Mouse (Mus musculus): Measurements from ENCODE around the gene Itm2c.

Gene Itm2c

GRCm38 (mm10) chr1:85900521-85901333, 6.6 kb downstream of the Itm2c start:
- no peak for DNase-seq

GRCm38 (mm10) chr1:85901516-85902107, 7.5 kb downstream of the Itm2c start:
- DNase-seq = no peak

GRCm38 (mm10) chr1:85902108-85902561, 8.1 kb downstream of the Itm2c start:
- DNase-seq = no peak

GRCm38 (mm10) chr1:85906892-85907291, 12.8 kb downstream of the Itm2c start:
- DNase-seq = no peak

- no peak for DNase-seq
Measured at GRCm38 (mm10) chr1:85908754-85909590, 14.9 kb downstream of the Itm2c start.

- DNase-seq = no peak
Measured at GRCm38 (mm10) chr1:85913078-85913755, 19.1 kb downstream of the Itm2c start.

- DNase-seq = no peak
Measured at GRCm38 (mm10) chr1:85915890-85916289, 21.8 kb downstream of the Itm2c start.

- no peak for DNase-seq
Measured at GRCm38 (mm10) chr1:85916830-85917450, 22.9 kb downstream of the Itm2c start.

- DNase-seq = no peak
Measured at GRCm38 (mm10) chr1:85919621-85920020, 25.5 kb downstream of the Itm2c start.

GRCm38 (mm10) chr1:85921725-85922124, 27.6 kb downstream of the Itm2c start:
- no peak for DNase-seq

GRCm38 (mm10) chr1:85922127-85922864, 28.2 kb downstream of the Itm2c start:
- DNase-seq = no peak

GRCm38 (mm10) chr1:85922865-85923211, 28.8 kb downstream of the Itm2c start:
- DNase-seq = no peak

GRCm38 (mm10) chr1:85925183-85925582, 31.1 kb downstream of the Itm2c start:
- DNase-seq = no peak

- DNase-seq = no peak
Measured at GRCm38 (mm10) chr1:85928057-85928687, 34.1 kb downstream of the Itm2c start, which contains the start of gene 4933407L21Rik. Gene 4933407L21Rik, plus strand, starts transcription at chr1:85928483.

GRCm38 (mm10) chr1:85928688-85929065, 34.6 kb downstream of the Itm2c start:
- no peak for DNase-seq

GRCm38 (mm10) chr1:85929406-85929805, 35.3 kb downstream of the Itm2c start:
- DNase-seq = no peak

GRCm38 (mm10) chr1:85931170-85931569, 37.1 kb downstream of the Itm2c start:
- DNase-seq = no peak

GRCm38 (mm10) chr1:85933226-85933625, 39.1 kb downstream of the Itm2c start:
- no peak for DNase-seq

GRCm38 (mm10) chr1:85933631-85934465, 39.8 kb downstream of the Itm2c start:
- DNase-seq = no peak

GRCm38 (mm10) chr1:85934560-85934959, 40.5 kb downstream of the Itm2c start:
- no peak for DNase-seq

Data from kidney, adult 9 months (tissue).